Mouse (Mus musculus) kidney, embryonic 14.5 days (tissue): ENCODE results near the gene Usp7. TPM values are rescaled to one million over a fixed set of nuclear protein-coding genes. Genes with fewer than 3 reads are reported as not detected.

Source experiments
- ATAC-seq: fragments of 200-750 bp; cut with Nextera tagmentation; 2 replicates; pipeline ENCODE4 v1.8.0; 2017; ENCODE audit warnings: moderate number of reproducible peaks, mild to moderate bottlenecking, moderate TSS enrichment, moderate library complexity; ENCODE audit not compliant: low FRiP score, low TSS enrichment
- H3K27ac ChIP-seq: fragments of 300-500 bp; sonication (generic); 2 replicates; pipeline ENCODE4 v1.5.1; 2014; ENCODE audit warnings: low read depth, mild to moderate bottlenecking, low read length, moderate library complexity, mixed read lengths
- H3K27me3 ChIP-seq: fragments of 300-500 bp; sonication (generic); 2 replicates; pipeline ENCODE4 v1.6.1; 2014; ENCODE audit warnings: mild to moderate bottlenecking, low read length; ENCODE audit not compliant: control insufficient read depth, insufficient read depth
- H3K36me3 ChIP-seq: fragments of 300-500 bp; sonication (generic); 2 replicates; pipeline ENCODE4 v1.6.1; 2014; ENCODE audit warnings: low read length, mixed read lengths; ENCODE audit not compliant: control insufficient read depth, insufficient read depth
- H3K4me1 ChIP-seq: fragments of 300-500 bp; sonication (generic); 2 replicates; pipeline ENCODE4 v1.6.1; 2014; ENCODE audit warnings: low read length, mixed read lengths; ENCODE audit not compliant: control insufficient read depth, insufficient read depth
- H3K4me2 ChIP-seq: fragments of 300-500 bp; sonication (generic); replicated peaks from 2 replicates; pipeline ENCODE4 v1.6.1; 2014; ENCODE audit warnings: low read depth, mild to moderate bottlenecking, low read length
- H3K4me3 ChIP-seq: fragments of 300-500 bp; sonication (generic); 2 replicates; pipeline ENCODE4 v1.5.1; 2014; ENCODE audit warnings: mild to moderate bottlenecking, low read length
- H3K9ac ChIP-seq: fragments of 300-500 bp; sonication (generic); 2 replicates; pipeline ENCODE4 v1.6.1; 2014; ENCODE audit warnings: low read depth, mild to moderate bottlenecking, low read length, moderate library complexity
- H3K9me3 ChIP-seq: fragments of 300-500 bp; sonication (generic); 2 replicates; pipeline ENCODE4 v1.6.1; 2016; ENCODE audit warnings: low read length; ENCODE audit not compliant: control insufficient read depth
- WGBS: fragments of 180-500 bp; shearing (Covaris S2); extraction: QIAGEN DNeasy Blood & Tissue Kit; methylation state at CpG from one replicate; pipeline ENCODE4 v1.1.7; 2014; 5-methylcytosine and 5-hydroxymethylcytosine counted together
- polyA plus RNA-seq: library from polyadenylated mRNA; unstranded; fragments of >200 nt; fragmentation: Nextera tagmentation; extraction: Ambion mirVana; gene quantifications from 2 replicates; pipeline ENCODE4 v1.2.1, GENCODE M21; 2014

Gene Usp7
- polyA plus RNA-seq, 1 experiment from 2014 or later: 61.4 TPM

DNA sequence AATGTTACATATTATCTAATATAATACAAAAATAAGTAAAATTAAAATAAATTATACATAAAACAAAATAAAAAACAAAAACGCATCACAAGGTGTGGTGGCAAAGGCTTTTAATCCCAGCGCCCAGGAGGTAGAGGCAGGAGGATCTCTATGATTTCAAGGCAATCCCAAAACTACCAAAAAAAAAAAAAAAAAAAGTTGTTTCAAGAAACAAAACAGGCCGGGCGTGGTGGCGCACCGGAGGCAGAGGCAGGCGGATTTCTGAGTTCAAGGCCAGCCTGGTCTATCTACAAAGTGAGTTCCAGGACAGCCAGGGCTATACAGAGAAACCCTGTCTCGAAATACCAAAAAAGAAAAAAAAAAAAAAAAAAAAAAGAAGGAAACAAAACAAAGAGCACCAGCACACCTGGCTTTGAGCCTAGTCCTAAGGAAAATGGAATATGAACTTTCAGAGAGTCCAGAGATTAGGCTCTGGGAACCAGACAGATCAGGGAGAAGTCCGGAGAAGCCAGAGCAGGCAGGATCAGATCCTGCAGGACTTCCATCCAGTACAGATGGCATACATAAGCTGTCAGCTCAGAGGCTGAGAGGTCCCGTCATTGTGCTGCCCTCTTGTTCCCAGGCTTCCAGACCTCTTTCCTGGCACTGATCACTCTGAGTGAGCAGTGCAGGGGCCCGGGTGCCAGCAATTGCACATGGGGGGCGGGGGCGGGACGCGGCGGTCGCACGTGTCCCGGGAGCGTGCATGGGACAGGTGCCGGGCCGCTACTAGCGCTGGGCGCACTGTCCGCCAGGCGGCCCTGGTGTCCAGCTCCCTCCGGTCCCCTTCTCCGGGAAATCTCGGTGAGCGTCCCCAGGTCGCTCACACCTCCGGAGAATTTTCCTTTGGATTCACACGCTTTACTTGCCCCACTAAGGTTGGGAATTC, 36.8 kb upstream of the Usp7 start:
- ATAC-seq: peak; percentile 54
- H3K4me2 ChIP-seq: peak overlapping the region; percentile 91
- H3K4me1 ChIP-seq: peaks cover 6% of the 10 kb centered on the region; the same call in 1 of the 2 replicates
- H3K9me3 ChIP-seq: no peaks in the 10 kb centered on the region
- peaks cover 12% of the 10 kb centered on the region; the same call in 1 of the 2 replicates for H3K36me3 ChIP-seq
- peak overlapping the region; percentile 100 for H3K4me3 ChIP-seq
- WGBS: 11% methylated on average over 33 of the region's 33 CpGs
- H3K27me3 ChIP-seq: no peaks in the 10 kb centered on the region
- H3K9ac ChIP-seq: peak overlapping the region; percentile 54
- peak overlapping the region; percentile 91 for H3K27ac ChIP-seq

DNA sequence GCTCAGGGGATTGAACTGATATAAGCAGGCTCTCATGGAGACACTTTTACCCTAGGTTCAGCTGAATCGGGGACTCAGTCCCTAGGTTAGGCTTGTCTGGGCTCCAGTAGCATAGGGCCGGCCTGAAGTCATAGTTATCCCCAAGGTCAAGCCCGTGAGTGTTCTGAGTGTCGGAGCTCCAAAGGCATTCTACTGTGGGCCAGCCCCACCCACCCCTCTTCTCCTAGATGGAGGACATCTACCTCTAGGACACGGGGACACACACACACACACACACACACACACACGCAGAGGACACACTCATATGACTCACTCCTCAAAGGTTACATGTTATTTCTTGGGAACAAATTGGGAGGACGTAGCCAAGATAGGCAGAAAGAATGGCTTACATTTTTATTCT, 35.3 kb upstream of the Usp7 start:
- H3K9me3 ChIP-seq: no peaks in the 10 kb centered on the region
- no peak overlapping the region for H3K4me2 ChIP-seq
- no peak overlapping the region for H3K4me3 ChIP-seq
- no peaks in the 10 kb centered on the region for H3K27me3 ChIP-seq
- no peaks in the 10 kb centered on the region; the same call in 1 of the 2 replicates for H3K36me3 ChIP-seq
- no peak overlapping the region for H3K9ac ChIP-seq
- no peak for ATAC-seq
- WGBS: 88% methylated on average over 7 of the region's 7 CpGs
- H3K27ac ChIP-seq: no peak overlapping the region
- H3K4me1 ChIP-seq: peaks cover 6% of the 10 kb centered on the region; the same call in 1 of the 2 replicates

DNA sequence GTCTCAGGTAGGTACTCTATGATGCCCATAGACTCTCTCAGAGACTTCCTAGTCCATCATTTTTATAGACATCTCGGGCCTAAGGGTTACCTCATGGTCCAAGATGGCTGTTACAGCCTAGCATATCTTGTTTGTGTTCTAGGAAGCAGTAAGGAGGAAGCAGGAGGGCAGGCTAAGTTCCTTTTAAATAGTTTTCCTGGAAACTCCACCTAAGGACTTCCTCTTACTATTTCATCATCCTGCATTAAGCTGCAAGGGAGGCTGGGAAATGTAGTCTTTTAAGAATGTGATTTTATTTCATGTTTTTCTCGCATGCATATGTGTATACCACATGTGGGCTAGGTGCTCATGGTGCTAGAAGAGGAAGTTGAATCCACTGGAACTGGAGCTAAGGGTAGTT, 31.6 kb upstream of the Usp7 start:
- Histone ChIP-seq H3K9ac (no peak overlapping the region), H3K4me3 (no peak overlapping the region), H3K27ac (no peak overlapping the region), H3K9me3 (no peaks in the 10 kb centered on the region), H3K27me3 (no peaks in the 10 kb centered on the region), H3K36me3 (no peaks in the 10 kb centered on the region), H3K4me2 (no peak overlapping the region), H3K4me1 (no peaks in the 10 kb centered on the region)
- ATAC-seq: no peak
- WGBS: 77% methylated on average over 2 of the region's 2 CpGs

DNA sequence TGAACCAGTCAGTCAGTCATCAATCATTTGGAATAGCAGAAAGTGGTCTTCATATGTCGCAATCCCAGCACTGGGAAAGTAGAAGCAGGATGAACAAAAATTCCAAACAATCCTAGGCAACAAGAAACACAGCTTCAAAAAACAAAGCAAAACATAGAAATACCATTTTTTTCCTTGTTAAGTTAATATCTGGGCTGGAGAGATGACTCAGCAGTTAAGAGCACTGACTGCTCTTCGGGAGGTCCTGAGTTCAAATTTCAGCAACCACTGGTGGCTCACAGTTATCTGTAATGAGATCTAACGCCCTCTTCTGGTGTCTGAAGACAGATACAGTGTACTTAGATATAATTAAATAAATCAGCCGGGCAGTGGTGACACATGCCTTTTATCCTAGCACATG, 30.5 kb upstream of the Usp7 start:
- Histone ChIP-seq H3K4me2 (no peak overlapping the region), H3K9ac (no peak overlapping the region), H3K9me3 (no peaks in the 10 kb centered on the region), H3K27me3 (no peaks in the 10 kb centered on the region), H3K4me3 (no peak overlapping the region), H3K4me1 (no peaks in the 10 kb centered on the region), H3K36me3 (no peaks in the 10 kb centered on the region), H3K27ac (no peak overlapping the region)
- ATAC-seq: no peak
- 79% methylated on average over 4 of the region's 4 CpGs for WGBS

DNA sequence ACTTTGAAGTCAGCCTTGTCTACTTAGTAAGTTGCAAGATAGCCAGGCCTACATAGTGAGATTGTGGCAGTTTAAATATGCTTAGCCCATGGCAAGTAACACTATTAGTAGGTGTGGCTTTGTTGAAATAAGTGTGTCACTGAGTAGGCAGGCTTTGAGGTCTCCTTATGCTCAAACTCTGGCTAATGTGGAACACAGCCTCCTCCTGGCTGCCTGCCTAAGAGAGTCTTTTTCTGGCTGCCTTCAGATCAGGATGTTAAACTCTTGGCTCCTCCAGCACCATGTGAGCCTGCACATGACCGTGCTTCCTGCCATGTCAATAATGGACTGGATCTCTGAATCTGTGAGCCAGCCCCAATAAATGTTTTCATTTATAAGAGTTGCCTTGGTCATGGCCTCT, 29.3 kb upstream of the Usp7 start:
- ATAC-seq: no peak
- WGBS: 71% methylated on average over 1 of the region's 1 CpGs
- Histone ChIP-seq H3K9me3 (no peaks in the 10 kb centered on the region), H3K4me1 (no peaks in the 10 kb centered on the region), H3K9ac (no peak overlapping the region), H3K4me3 (no peak overlapping the region), H3K27ac (no peak overlapping the region), H3K4me2 (no peak overlapping the region), H3K27me3 (no peaks in the 10 kb centered on the region), H3K36me3 (no peaks in the 10 kb centered on the region)

DNA sequence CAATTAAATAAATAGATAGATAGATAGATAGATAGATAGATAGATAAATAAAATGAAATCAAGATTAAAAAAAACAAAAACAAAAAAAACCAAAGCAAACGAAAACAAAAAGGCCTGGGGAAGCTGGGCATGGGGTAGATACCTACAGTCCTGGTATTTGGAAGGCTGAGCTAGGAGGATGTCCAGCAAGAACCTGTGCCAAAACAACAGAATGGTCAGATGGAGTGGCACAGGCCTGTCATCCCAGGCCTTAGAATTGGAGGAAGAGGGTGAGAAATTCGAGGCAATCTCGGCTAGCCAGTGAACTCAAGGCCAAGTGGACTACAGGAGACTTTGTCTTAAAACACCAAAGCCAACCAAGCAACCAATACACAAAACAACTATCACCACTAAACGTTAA, 25.8 kb upstream of the Usp7 start:
- no peaks in the 10 kb centered on the region for H3K9me3 ChIP-seq
- H3K36me3 ChIP-seq: no peaks in the 10 kb centered on the region
- no peak overlapping the region for H3K9ac ChIP-seq
- H3K4me1 ChIP-seq: no peaks in the 10 kb centered on the region
- no peaks in the 10 kb centered on the region for H3K27me3 ChIP-seq
- H3K27ac ChIP-seq: no peak overlapping the region
- ATAC-seq: no peak
- no peak overlapping the region for H3K4me2 ChIP-seq
- WGBS: 82% methylated on average over 4 of the region's 4 CpGs
- no peak overlapping the region for H3K4me3 ChIP-seq

DNA sequence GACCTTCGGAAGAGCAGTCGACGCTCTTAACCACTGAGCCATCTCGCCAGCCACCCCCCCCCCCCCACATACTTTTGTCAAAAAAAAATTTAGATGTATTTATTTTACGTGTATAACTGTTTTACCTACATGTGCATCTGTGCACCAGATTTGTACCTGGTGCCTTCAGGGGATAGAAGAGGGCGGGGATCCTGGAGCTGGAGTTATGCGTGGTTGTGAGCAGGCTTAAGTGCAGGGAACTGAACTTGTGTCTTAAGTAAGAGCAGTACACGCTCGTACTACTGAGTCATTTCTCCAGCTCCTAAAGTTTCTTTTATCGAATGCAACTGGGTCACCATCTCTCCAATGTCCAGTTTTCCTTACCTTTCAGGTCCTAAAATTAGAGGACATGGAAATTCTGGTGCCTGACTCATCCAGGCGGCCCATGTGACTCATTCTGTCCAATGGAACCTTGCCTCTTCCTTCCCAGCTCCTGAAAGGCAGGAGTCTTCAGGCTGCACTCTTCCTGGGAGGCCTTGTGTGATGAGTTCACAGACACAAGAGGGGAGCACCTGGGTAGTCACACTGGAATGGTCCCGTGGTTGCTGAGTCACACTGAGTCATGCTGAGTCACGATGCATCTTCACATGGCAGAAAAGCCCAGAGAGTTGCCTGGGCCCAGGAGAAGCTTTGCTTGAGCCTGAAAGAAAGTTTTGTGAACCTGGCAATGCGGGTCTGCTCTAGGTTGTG, 18.5 kb upstream of the Usp7 start:
- Histone ChIP-seq H3K36me3 (no peaks in the 10 kb centered on the region), H3K4me2 (no peak overlapping the region), H3K4me3 (no peak overlapping the region), H3K9ac (no peak overlapping the region), H3K9me3 (no peaks in the 10 kb centered on the region), H3K27me3 (no peaks in the 10 kb centered on the region), H3K27ac (no peak overlapping the region), H3K4me1 (no peaks in the 10 kb centered on the region)
- no peak for ATAC-seq
- 92% methylated on average over 14 of the region's 14 CpGs for WGBS

DNA sequence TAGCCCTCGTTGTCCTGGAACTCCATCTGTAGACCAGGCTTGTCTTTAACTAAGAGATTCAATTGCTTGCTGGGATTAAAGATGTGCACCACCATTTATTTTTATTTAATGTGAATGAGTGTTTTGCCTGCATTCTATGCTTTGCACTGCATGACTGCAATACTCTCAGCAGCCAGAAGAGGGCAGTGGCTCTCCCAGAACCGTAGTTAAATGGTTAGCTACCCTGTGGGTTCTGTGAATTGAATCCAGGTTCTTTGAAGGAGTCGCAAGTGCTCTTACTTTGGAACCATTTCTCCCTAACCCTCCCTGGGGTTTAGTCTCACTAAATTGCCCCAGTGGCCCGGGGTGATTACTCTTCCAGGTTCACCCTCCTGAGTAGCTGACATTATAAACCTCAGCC, 14.6 kb upstream of the Usp7 start:
- ATAC-seq: no peak
- Histone ChIP-seq H3K4me1 (no peaks in the 10 kb centered on the region), H3K9me3 (no peaks in the 10 kb centered on the region), H3K27ac (no peak overlapping the region), H3K4me3 (no peak overlapping the region), H3K9ac (no peak overlapping the region), H3K4me2 (no peak overlapping the region), H3K36me3 (no peaks in the 10 kb centered on the region), H3K27me3 (no peaks in the 10 kb centered on the region)
- WGBS: 25% methylated on average over 4 of the region's 4 CpGs

DNA sequence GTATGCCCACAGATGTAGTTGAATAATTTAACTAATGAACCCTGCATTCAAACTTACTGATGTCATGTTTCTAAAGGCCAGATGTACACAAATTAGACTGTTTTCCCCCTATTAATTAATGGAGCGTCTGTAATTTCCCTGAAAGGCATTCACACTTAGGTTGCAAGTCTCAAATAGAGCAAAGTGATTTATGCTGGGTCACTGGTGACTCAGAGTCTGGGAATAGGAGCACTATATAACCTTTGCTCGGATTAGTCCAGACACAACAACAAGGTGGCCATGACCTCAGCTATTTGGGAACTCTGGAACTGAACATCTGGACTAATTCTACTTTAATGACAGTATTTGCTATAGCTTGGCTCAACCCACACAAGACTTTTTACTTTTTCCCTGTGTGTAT, 3.8 kb upstream of the Usp7 start:
- H3K4me3 ChIP-seq: no peak overlapping the region
- peaks cover 4% of the 10 kb centered on the region; the same call in 1 of the 2 replicates for H3K9me3 ChIP-seq
- no peaks in the 10 kb centered on the region for H3K4me1 ChIP-seq
- no peak overlapping the region for H3K27ac ChIP-seq
- no peaks in the 10 kb centered on the region for H3K27me3 ChIP-seq
- no peak overlapping the region for H3K4me2 ChIP-seq
- ATAC-seq: no peak
- WGBS: 37% methylated on average over 2 of the region's 2 CpGs
- H3K36me3 ChIP-seq: no peaks in the 10 kb centered on the region
- no peak overlapping the region for H3K9ac ChIP-seq
